Mouse (Mus musculus): ENCODE measurements around the gene Vmn2r93.

Gene Vmn2r93

DNA sequence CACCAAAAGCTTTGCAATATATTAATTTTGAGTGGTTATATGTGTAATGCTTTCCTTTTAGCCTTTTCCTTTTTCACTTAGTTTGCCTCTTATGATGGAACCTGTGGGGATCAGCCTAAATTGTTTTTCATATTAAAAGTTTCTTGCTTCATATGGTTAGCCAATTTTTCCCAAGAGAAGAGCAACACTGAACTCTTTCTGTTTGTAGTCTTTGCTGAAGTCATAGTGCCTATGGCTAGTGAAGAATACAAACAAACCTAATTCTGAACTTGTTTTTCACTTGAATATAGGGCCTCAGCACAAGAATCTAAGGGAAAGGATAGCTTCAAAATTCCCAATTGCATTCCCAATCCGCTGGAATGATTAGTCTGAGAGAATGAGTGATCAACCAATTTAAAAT, at the start of gene Vmn2r93:
Vmn2r93 (plus strand) TSS at position 301 of the 400 bp plus-strand sequence.
- 48% methylated on average over 1 of the region's 1 CpGs for WGBS

GRCm38 (mm10) chr17:18277656-18278055, 20.2 kb upstream of the Vmn2r93 start, which contains the start of gene Vmn2r94:
TSS of gene Vmn2r94 (minus strand) at chr17:18277756.
- 61% methylated on average over 2 of the region's 2 CpGs for WGBS

GRCm38 (mm10) chr17:18323031-18323430, 25.1 kb downstream of the Vmn2r93 start:
- WGBS: 97% methylated on average over 2 of the region's 2 CpGs

- WGBS: 64% methylated on average over 1 of the region's 1 CpGs
Observed at GRCm38 (mm10) chr17:18360007-18360406, 62.1 kb downstream of the Vmn2r93 start.

- 49% methylated on average over 3 of the region's 3 CpGs for WGBS
Observed at GRCm38 (mm10) chr17:18360602-18361001, 62.7 kb downstream of the Vmn2r93 start.

All from cerebral cortex, adult 2 months (tissue).